Mouse (Mus musculus) common myeloid progenitor, adult 5-6 weeks (primary cell): ENCODE measurements around the gene Dhcr24. TPM values are rescaled to one million over a fixed set of nuclear protein-coding genes. Genes with fewer than 3 reads are reported as not detected.

ENCODE experiments used
- ATAC-seq: replicated peaks from 2 replicates; pipeline ENCODE4 v1.8.0; 2016; ENCODE audit warnings: low read depth, mild to moderate bottlenecking, moderate TSS enrichment, inconsistent platforms; ENCODE audit not compliant: poor library complexity, severe bottlenecking
- total RNA-seq: library from RNA; stranded (forward); fragments of 200-1000, 187-1606 nt; gene quantifications from 2 replicates; pipeline ENCODE4 v1.2.3, GENCODE M21; 2017

Gene Dhcr24
- total RNA-seq, 1 experiment from 2014 or later = 15.8 TPM

DNA sequence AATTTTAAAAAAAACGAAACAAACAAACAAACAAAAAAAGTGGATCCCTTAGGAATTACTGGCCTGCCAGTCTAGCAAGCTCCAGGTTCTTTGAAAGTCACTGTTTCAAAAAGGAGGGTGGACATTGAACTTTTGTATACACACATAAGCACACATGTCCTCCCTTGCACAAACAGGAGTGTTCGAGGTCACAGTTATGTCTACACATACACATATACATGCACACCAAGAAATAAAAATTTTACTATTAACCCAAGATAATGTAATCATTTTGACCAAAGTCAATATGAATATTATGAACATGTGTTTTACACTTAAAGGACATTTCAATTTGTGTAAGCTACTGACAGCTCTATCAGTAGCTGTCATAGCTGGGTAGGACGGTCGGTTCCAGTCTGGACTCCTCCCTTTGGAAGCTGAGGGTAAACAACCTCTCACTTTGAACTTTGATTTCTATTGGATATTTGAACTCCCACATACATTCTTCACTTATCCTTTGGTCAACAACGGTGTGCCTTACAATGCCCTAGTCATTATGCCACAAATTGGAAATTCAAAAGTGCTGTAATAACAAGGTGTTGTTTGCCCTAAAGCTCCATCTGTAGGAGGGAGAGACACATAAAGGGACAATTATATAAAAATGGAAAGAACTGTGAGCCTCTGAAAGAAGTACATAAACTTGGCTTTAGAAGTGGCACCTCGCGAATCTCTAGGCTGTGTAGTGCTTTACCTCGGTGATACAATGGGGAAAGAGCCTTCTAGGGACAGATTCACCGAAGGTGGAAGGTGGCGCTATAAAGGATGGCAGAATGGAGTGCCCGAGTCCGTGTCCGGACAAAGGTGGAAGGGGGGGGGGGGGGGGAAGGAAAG lies 1.3 kb upstream of the Dhcr24 start:
- ATAC-seq = no peak

DNA sequence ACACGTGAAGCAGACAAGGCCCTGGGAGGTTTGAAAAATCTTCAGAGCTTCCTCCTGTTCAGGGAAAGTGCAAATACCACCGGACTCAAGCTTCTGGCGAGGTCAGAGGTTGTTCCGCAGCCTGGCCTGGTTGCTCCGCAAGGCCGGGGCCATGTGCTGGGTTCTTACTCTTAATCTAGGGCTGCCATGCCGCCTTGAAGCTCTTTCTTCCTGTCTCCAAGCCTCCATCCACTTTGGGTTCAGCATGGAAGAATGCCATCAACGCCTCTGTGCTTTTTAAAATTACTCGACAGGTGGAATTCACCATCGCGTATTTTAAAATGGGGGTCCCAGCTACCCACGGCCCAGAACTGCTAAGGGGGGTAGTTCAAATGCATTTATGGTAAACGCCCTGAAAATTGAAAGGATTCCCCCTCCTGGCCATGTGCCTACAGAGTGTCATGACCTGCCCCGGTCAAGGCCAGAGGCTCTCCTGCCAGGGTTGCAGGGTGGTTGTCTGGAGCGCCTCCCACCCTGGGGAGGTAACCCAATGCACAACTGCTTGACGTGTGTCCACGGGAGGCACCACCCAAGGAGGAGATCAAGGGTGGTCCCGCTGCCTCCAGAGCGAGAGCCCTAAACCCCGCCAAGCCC lies 509 bp upstream of the Dhcr24 start:
- peak; percentile 55 for ATAC-seq

DNA sequence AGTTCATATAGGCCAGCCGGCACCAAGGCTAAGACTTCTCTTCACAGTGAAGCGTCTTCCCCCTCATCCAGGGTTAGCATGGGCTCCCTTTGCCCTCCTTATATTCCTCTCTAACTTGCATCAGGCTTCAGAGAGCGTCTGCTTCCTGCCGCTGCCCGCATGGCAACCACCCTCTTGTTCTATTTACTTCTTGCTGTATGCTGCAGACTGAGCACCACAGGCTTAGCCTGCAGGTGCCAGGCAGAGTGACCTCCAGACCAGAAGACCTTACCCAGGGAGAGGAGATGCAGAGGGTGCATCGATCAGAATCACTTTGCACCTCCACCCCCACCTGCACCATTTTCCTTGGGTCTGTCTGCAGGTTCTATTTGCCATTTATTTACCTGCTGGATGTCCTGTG lies 1.2 kb downstream of the Dhcr24 start:
- ATAC-seq = no peak

DNA sequence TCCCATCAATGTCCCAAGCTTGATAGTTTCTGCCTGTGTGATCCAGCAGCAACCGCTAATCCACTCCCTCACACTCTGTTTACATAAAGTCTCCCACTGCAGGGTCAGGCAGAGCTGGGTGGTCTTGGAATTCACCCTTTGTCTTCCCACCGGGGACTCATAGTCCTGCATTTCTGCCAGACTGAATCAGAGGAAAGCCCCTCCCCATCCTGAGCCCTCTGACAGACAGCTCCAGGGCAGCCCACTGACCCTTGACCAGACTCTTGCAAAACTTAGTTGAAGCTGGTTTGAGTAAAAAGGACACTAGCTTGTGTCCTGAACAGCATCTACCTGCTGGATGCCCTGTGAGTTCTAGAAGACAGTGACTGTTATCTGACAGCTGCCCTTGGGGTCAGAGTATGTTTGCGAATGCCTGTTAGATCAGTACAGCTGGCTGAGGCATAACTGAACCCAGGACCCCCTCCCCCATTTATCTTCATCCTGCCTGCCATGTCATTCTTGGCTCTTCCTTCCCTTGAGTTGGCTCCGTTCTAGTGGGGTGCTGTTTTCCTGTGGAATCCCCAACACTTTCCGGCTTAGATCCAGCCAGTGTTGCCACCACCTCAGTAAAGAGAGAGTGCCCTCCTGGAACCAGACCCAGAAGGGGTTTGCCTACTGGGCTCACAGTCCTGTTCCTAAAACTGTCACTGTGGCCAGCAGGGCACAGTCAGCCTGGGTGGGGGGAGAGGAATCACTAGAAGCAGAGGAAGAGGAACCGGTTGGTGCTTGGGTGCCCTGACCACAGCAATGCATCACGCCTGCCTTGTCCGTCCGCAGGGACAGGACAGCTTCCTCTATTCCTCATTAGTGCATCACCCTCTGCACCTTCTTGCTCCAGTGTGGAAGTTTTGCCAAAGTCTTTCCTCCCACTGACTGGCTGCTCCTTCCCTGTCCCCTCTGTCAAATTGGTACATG lies 2.3 kb downstream of the Dhcr24 start:
- ATAC-seq = peak; percentile 72

DNA sequence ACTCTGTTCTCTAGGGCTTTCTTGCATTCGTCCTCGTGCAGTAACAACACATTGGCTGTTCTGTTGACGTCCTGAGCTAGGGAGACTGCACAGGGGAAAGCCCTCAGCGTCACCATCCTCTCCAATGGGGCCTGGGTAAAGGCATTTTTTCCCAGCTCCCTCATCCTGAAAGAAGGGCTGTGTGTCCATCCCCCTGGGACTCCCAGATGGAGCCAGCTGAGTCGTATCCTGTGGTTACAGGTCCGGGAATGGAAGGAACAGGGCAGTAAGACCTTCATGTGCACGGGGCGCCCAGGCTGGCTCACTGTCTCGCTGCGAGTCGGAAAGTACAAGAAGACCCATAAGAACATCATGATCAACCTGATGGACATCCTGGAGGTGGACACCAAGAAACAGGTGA lies 3.3 kb downstream of the Dhcr24 start:
- ATAC-seq = no peak

DNA sequence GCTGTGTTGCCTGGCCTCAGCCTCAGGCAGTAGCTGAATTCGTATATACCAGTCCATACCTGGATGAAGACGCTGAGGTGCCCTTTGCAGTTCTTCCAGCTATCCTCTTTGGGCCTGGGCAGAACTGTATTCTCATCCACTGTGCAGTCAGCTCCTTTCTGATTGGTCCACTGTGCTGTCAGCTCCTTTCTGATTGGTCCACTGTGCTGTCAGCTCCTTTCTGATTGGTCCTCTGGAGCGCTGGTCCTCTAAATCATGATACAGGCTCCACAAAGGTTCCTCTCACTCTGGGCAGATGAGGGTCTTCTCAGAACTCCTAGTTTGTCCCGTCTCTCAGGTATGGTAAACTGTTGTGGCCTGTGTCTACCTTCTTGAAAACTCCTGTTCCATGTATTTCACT lies 8.8 kb downstream of the Dhcr24 start:
- ATAC-seq = no peak

DNA sequence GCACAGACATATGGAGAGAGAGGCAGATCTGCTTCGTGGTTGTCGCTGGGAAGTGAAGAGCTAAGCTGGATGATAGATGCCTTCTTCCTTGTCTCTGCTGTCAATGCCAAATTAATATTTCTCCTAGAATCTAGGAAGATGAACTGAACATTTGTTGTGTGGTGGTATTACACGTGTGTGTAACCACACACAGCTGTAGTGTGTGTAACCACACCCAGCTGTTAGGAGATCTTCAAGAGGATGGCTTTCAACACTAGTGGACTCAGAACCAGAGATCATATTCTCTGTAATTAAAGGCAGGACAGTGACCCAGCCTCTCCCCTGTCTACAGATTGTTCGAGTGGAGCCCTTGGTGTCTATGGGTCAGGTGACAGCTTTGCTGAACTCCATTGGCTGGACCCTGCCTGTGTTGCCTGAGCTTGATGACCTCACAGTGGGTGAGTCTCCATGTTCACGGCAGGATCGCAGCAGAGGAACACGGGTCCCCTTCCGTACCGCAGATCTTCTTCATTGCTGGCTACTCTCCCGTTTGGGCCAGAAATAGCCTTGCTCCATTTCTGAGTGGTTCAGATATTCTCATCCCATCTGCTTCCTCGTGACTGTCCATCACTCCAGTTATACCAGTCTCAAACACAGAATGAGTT lies 10.4 kb downstream of the Dhcr24 start:
- ATAC-seq = no peak

DNA sequence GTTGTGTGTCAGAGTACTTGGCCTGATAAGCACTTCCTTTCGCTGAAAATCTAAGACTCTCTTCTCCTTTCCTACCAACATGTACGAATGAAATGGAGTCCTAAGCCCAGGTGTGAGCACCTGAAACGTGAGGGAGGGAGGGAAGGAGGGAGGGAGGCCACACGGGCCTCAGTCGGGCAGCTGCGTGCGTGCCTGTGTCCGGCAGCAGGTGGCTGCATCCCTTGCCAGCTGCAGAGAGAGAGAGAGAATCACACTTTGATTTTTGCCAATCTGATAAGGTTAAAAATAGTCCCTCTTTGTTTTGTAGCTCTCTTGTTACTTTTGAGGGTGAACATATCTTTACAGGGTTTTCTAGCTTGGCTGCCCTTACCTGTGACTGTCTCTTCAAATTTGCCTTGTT lies 14.2 kb downstream of the Dhcr24 start:
- ATAC-seq = no peak

DNA sequence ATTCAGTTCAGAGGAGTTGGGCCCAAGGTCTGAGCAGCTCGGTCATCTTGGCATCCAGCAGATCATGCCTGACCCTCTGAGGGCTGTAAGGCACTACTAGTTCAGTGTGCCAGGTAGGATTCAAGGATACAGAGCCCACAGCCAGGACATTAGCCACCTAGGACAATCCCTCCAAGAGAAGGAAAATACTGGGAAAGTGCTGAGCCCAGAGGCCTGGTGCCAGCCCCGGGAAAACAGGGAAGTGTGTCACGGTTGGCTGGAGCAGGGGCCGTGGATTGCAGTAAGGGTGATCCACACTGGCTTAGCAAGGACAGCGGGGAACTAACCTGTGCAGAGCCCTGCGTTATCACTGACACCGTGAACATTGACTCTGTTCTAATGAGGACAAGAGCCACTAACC lies 16.7 kb downstream of the Dhcr24 start:
- ATAC-seq = no peak

DNA sequence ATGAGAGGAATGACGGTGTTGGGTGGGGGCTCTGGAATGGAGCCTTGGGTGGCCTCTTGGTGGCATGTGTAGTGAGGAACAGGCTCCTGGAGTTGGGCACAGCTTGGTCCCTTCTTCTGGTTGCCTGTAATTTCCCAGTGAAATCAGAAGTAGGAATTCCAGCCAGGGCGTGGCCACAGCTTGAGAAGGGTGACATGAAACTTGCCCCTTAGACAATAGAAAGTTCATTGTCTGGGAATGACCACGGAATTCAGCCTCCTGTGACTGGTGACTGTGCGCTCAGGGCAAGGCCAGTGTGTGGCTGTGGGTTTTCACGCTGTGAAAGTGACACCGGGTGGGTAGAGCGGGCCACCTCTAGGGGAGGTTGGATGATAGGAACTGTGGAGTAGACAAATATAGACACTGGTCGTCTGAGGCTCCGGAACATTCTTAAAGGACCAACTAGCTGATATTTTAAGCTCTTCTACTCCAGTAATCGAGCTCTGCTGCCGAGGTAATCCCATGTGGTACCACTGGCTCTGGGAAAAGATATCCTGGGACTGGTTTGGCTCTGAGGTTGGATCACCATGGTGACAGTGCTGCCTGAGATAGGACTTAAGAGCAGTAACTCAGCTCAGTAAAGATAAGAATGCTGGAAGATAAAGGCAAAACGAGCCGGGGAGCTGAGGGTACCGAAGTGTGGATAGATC lies 20.5 kb downstream of the Dhcr24 start:
- ATAC-seq = no peak

DNA sequence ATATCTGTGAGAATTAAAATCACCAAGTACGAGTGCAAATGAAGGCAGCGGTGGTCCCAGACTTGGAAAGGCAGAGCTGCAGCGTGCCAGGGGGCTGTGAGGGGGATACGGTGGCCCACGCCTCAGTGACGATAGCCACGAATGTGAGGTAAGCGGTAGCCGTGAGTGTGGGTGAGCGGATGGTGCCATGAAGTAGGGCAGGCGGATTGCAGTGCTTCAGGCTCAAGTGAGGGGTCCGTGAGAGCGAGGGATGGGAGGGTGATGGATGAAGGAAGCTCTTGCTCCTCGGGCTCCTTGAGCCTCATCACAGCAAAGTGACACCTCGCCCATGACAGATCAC lies 21.0 kb downstream of the Dhcr24 start:
- no peak for ATAC-seq

DNA sequence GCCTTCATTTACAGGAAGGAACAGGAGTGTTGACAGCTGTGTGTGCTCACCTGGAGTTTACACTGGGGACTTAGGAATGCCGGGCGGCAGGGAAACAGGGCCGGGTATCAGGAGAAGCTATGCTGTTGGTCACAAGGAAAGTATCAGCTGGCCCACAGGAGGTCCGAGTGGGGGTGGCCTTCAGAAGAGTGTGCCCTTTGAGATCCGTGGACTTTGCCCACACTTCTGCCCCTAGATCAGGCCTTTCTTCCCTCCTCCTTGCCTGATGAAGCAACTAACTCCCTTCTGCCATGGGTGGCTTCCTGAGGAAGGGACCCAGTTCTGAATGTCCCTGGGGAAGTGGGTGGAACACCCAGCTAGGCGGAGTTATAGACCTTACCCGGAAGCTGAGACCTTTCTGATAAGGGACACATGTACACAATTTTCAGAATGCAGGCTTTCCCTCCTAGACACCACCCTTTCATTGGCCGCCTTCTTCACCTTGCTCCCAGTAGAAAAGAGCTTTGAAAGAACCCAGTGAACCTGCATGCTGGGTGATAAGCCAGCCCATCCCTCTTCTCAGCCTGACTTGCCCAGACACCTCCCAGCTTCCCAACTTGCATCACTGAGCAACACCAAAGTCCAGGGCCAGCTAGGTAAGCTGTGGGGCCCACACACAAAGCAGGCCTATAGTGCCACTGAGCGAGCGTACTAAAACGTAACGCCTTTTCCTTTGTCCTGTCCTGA lies 21.8 kb downstream of the Dhcr24 start:
- ATAC-seq = peak; percentile 54; the same call in 1 of the 2 replicates

DNA sequence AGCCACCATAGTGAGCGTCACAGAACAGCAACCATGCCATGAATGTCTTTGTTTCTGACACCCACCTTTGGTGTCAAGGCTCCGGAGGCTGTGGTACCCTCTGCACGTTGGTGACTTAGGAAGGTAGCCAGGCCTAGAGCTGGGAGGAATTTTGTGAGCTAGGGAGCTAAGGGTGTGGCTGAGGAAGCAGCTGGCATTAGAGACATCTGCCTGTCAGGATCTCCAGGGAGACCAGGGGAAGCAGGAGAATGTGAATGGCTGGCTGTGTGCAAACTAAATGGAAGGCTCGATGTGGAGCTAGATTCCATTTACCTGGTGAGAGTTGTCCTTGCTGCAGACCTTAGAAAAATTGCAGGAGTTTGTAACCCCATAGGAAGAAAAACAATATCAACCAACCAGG lies 23.8 kb downstream of the Dhcr24 start:
- no peak for ATAC-seq

DNA sequence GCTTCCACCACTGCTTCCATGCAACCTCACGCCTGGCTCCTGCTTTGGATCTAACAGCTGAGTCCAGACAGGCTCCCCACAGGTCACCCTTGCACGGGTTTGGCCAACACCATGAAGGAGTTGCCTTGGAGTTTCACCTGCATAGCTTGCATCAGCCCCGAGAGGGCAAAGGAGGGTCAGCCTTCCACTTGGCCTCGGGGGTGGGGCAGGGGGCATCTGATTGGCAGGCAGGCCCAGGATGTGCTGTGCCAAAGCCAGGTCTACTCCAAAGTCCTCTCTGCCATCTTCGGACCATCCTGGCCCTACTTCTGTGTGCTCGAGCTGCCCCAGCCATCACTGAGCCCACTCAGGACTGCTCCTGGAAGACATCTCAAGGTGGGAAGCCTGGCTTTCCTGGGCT lies 26.2 kb downstream of the Dhcr24 start:
- no peak for ATAC-seq

DNA sequence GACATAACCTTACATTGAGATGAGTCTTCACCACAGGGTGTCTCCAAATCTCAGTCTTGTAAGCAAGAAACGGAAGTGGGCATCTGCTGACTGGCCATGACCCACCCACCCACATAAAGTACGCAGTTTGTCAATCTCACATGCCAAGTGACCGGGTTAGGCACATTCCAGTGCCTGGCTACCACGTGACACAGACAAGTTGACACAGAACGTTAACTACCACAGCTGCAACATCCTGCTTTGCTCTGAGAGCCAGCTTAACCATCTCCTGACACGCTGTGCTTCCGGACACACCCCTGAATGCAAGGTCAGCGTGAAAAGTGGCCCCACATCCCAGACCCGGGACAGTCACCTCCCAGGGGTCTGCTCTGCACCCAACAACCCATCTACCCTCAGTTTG lies 29.3 kb downstream of the Dhcr24 start:
- no peak for ATAC-seq

DNA sequence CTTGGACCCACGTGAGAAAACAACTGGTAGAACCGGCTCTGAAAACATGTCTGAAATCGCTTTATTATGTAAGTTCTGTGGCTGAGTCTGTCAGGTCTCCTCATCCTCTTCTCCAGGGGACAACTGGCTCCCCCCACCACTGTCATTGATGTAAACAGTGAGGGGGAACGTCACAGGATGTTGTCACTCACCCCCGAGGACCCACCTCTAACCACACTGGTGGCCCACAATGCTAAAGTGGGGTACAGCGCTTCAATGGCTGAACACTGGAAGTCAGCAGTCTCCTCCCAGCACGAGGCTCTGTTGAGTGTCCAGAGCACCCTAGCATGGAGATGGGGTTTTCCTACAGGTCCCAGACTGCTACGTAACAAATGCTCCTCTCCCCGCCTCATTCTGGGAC lies 30.0 kb downstream of the Dhcr24 start:
- no peak for ATAC-seq

DNA sequence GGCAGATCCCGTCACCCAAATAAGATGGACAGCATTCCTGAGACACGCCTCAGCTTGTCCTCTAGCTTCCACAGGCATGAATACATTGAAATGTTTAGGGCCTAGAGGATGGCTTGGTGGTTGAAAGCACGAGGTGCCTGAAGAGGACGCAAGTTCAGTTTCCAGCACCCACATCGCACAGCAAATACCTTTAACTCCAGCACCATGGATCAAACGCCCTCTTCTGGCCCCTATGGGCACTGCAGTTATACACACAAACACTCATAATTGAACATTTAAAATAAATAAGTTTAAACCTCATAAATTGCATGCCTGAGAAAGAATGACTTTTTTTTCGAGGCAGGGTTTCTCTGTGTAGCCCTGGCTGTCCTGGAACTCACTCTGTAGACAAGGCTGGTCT lies 32.8 kb downstream of the Dhcr24 start:
- no peak for ATAC-seq

DNA sequence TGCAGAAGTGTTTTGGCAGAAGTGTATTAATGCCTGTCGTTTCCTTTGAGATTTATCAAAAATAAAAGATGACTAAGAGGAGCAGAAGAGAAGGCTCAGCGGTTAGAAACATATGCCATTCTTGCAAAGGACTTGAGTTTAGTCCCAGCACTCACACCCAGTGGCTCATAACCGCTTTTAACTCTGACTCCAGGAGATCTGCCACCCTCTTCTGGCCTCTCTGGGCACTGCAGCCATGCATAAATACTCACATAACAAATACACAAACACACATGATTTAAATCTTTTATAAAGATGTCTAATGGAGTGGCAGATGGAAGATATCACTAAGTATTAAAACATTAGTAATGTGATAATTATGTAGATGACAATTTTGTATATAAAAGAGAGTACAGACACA lies 35.4 kb downstream of the Dhcr24 start:
- ATAC-seq = 0 out of 2 replicates have a peak, but pooled peaks have one; percentile 22

DNA sequence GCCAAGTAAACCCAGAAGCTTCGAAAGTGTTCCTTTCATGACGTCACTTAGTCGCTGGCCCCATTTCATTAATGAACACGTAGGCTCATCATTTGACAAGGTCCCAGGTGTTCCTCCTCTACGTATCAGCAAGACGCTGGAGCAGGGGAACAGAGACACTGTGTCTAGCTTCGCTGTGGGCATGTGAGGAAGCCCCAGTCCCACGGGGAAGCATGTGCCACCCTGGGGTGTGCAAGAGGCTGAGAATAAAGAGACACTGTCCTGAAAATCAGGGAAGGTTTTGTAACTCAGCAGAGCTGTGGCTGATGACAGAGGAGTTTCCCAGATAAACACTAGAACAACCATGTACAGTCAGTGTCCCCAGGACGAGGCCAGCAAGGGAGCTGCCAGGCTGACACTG lies 36.2 kb downstream of the Dhcr24 start:
- ATAC-seq = no peak
